Mouse (Mus musculus) MEL (cell line): Measurements from ENCODE around the gene Fcer2a.

ENCODE experiments used
- BHLHE40 ChIP-seq: IDR thresholded peaks from 2 replicates; pipeline ENCODE4 v1.6.1; 2012; ENCODE audit warnings: low read depth, mild to moderate bottlenecking, inconsistent platforms, low read length, improper control_type of control experiment, borderline replicate concordance
- CTCF ChIP-seq, 3 experiments: IDR thresholded peaks in 2 of 3; conservative IDR thresholded peaks in 1 of 3; 2 replicates each; pipeline ENCODE4 v1.5.1; 2011 to 2012; ENCODE audit warnings: low read length in 3 of 3, low read depth in 2 of 3, mild to moderate bottlenecking in 2 of 3, improper control_type of control experiment in 1 of 3, inconsistent platforms in 1 of 3, mixed read lengths in 1 of 3, moderate library complexity in 1 of 3; ENCODE audit not compliant: control insufficient read depth in 1 of 3, insufficient read depth in 1 of 3, poor library complexity in 1 of 3, severe bottlenecking in 1 of 3
- EP300 ChIP-seq, 2 experiments: IDR thresholded peaks; 2 replicates each; pipeline ENCODE4 v1.6.1; 2011; ENCODE audit warnings: improper control_type of control experiment in 2 of 2, low read length in 2 of 2, low read depth in 1 of 2, mild to moderate bottlenecking in 1 of 2
- ETS1 ChIP-seq: IDR thresholded peaks from 2 replicates; pipeline ENCODE4 v1.6.1; 2012; ENCODE audit warnings: low read depth, mild to moderate bottlenecking, inconsistent platforms, low read length, improper control_type of control experiment, moderate library complexity
- GABPA ChIP-seq: IDR thresholded peaks from 2 replicates; pipeline ENCODE4 v1.6.1; 2012; ENCODE audit warnings: low read depth, mild to moderate bottlenecking, inconsistent platforms, low read length, improper control_type of control experiment, moderate library complexity
- GATA1 ChIP-seq: IDR thresholded peaks from 2 replicates; pipeline ENCODE4 v1.6.1; 2011; ENCODE audit warnings: low read depth, low read length, improper control_type of control experiment
- JUND ChIP-seq: IDR thresholded peaks from 2 replicates; pipeline ENCODE4 v1.6.1; 2011; ENCODE audit warnings: low read depth, mild to moderate bottlenecking, improper control_type of control experiment, low read length
- MAFK ChIP-seq: IDR thresholded peaks from 2 replicates; pipeline ENCODE4 v1.6.1; 2011; ENCODE audit warnings: low read depth, mild to moderate bottlenecking, low read length, improper control_type of control experiment, borderline replicate concordance
- MAX ChIP-seq: IDR thresholded peaks from 2 replicates; pipeline ENCODE4 v1.6.1; 2011; ENCODE audit warnings: low read length, improper control_type of control experiment
- MYC ChIP-seq: IDR thresholded peaks from 2 replicates; pipeline ENCODE4 v1.6.1; 2011; ENCODE audit warnings: low read depth, mild to moderate bottlenecking, low read length, improper control_type of control experiment, moderate library complexity
- POLR2A ChIP-seq, 2 experiments: IDR thresholded peaks; 2 replicates each; pipeline ENCODE4 v1.6.1; 2011 to 2012; ENCODE audit warnings: low read length in 2 of 2, mild to moderate bottlenecking in 2 of 2, control low read depth in 1 of 2, improper control_type of control experiment in 1 of 2, low read depth in 1 of 2, moderate library complexity in 1 of 2; ENCODE audit not compliant: control insufficient read depth in 1 of 2, insufficient read depth in 1 of 2, poor library complexity in 1 of 2
- USF1 ChIP-seq: IDR thresholded peaks from 2 replicates; pipeline ENCODE4 v1.6.1; 2014; ENCODE audit warnings: low read depth, mild to moderate bottlenecking, inconsistent platforms, low read length, improper control_type of control experiment, moderate library complexity
- ZNF384 ChIP-seq: IDR thresholded peaks from 2 replicates; pipeline ENCODE4 v1.6.1; 2012; ENCODE audit warnings: low read depth, mild to moderate bottlenecking, inconsistent platforms, low read length, improper control_type of control experiment

DNA sequence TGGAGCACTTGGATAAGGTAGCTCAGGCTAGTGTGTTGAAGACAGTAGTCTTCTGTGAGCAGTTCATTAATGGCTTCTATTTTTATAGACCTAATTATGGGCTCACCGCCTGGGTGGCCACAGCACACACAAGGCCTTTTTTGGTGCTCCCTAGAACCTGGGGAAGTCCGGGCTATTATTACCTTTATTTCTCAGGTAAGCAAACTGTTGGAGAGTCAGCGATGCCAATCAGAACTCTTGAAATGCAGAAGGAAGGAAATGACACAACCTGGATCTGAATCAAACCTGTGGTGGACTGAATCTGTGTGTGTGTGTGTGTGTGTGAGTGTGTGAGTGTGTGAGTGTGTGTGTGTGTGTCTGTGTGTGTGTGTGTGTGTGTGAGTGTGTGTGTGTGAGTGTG lies at the start of gene Fcer2a:
- no peak for TF ChIP-seq CTCF (IDR thresholded peaks at IDR 0.05 in 2 of 3, conservative IDR thresholded peaks at IDR 0.05 in 1 of 3; ENCODE audit: control insufficient read depth in 1 of 3, insufficient read depth in 1 of 3, low read depth in 2 of 3, low read length in 3 of 3, poor library complexity in 1 of 3, severe bottlenecking in 1 of 3)
- no peak for TF ChIP-seq MAFK
- TF ChIP-seq ZNF384 = no peak
- no peak for TF ChIP-seq MAX
- no peak for TF ChIP-seq JUND
- no peak for TF ChIP-seq EP300 (IDR thresholded peaks at IDR 0.05; ENCODE audit: low read depth in 1 of 2, low read length in 2 of 2)
- TF ChIP-seq GATA1 = no peak
- no peak for TF ChIP-seq BHLHE40
- no peak for TF ChIP-seq ETS1
- TF ChIP-seq GABPA = no peak
- TF ChIP-seq POLR2A (IDR thresholded peaks at IDR 0.05; ENCODE audit: control insufficient read depth in 1 of 2, insufficient read depth in 1 of 2, low read depth in 1 of 2, low read length in 2 of 2, poor library complexity in 1 of 2) = no peak
- no peak for TF ChIP-seq USF1
- TF ChIP-seq MYC = no peak
